Mouse (Mus musculus) natural killer cell, adult 2 months (primary cell): Measurements from ENCODE around the gene Palm.

Experiments used
- DNase-seq, 2 experiments: peaks; one replicate each; pipeline ENCODE4 v3.0.0; 2022; ENCODE audit warnings: low spot score in 2 of 2

The Palm gene

DNA sequence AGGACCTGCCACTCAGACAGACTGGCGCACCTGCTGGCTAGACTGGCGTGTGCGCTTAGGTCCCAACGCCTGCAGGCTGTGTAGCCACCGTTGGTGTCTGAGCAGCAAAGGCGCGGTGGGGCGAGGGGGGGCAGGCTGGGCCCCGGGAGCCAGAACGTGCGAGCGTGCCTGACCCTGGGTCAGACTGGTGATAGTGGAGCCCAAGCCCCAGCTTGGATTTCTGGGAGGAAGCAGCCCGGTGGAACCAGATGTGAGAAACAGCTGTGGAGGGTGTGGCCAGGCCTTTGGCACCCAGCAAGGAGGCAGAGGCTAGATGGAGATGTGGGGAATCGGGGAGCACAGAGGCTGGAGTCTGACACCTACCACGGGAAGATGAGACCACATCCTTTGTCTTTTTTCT is 4.0 kb downstream of the Palm start:
- DNase-seq = no peak

DNA sequence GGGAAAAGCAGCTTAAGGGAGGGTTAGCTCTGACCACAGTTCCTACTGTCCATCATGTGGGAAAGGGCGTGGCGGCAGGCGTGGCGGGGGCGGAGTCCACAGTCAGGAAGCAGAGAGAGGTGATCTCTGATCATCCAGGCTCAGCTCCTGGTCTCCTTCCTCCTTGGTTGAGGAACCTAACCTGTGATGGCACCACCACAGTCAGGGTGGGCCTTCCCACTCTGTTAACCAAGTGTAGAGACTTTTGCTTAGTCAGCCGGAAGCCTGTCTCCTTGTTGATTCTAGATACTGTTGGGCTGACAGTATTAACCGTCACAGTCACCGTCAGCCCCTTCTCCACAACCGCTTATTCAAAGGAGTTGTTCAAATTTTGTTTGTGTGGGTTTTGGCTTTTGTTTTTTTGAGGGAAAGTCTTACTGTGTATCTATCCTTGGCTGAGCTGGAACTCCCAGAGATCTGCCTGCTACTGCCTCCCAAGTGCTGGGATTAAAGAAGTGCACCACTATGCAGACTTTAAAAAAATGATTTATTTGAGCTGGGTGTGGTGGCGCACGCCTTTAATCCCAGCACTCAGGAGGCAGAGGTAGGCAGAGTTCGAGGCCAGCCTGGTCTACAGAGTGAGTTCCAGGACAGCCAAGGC is 5.0 kb downstream of the Palm start:
- peak in 1 of 2 experiments; percentile 27 for DNase-seq

DNA sequence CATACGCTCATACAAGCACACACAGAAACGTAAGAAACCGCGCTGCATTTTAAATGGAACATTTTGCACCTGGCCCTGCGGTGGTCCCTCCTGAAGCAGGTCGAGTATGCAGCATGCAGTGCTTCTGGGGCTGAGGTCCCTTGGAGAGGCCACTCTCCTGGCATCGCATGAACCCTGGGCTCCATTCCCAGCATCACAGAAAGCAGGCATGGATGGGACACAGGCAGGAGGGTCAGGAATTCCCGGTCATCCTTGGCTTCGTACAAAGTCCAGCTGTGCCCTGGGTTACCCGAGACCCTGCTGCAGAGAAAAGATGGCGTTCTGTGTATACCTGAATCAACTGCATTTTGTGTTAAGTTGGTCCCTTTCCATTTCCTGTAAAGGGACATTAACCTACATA is 7.1 kb downstream of the Palm start:
- no peak for DNase-seq

GRCm38 (mm10) chr10:79801837-79802236 is 8.5 kb downstream of the Palm start:
- no peak for DNase-seq

GRCm38 (mm10) chr10:79802331-79802971 is 9.1 kb downstream of the Palm start:
- DNase-seq = no peak

- DNase-seq = no peak
These were observed 10.4 kb downstream of the Palm start for GRCm38 (mm10) chr10:79803716-79804323.

- DNase-seq = no peak
These were observed 12.3 kb downstream of the Palm start for GRCm38 (mm10) chr10:79805636-79806035.

DNA sequence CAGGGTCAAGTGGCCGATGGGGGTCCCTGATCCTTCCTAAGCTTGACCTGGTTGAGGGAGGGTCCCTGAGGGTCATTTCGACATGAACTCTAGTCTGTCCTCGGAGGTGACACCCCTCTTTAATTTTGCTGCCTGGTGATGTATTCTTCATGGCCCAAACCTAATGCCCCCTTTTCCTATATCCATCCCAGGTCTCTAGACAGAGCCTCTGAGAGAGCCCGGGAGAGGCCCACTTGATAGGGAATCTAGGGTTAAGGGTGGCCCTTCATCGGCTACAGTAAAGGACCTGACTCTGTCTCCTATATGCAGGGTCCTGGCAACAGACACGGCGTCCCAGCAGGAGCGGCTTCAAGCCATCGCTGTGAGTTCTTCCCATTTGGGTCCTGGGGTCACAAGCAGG is 13.0 kb downstream of the Palm start:
- no peak for DNase-seq

GRCm38 (mm10) chr10:79806972-79807371 is 13.6 kb downstream of the Palm start:
- DNase-seq = no peak

GRCm38 (mm10) chr10:79807826-79808225 is 14.5 kb downstream of the Palm start:
- no peak for DNase-seq

DNA sequence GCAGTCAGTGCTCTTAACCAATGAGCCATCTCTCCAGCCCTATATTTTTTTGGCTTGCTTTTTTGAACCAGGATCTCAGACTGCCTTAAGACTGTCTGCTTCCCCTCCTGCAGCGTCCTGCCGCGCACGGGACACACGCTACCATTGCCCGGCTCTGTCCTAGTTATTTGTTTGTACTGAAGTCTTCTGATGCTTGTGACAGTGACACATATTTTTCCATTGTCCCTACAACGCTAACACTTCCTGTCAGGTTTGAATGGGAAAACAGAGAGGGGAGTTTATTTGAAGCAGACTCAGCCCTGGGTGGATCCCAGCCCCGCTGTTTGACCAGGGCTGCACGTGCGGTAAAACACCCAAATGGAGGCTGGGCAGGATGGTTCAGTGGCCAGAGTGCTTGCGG is 15.4 kb downstream of the Palm start:
- no peak for DNase-seq

DNA sequence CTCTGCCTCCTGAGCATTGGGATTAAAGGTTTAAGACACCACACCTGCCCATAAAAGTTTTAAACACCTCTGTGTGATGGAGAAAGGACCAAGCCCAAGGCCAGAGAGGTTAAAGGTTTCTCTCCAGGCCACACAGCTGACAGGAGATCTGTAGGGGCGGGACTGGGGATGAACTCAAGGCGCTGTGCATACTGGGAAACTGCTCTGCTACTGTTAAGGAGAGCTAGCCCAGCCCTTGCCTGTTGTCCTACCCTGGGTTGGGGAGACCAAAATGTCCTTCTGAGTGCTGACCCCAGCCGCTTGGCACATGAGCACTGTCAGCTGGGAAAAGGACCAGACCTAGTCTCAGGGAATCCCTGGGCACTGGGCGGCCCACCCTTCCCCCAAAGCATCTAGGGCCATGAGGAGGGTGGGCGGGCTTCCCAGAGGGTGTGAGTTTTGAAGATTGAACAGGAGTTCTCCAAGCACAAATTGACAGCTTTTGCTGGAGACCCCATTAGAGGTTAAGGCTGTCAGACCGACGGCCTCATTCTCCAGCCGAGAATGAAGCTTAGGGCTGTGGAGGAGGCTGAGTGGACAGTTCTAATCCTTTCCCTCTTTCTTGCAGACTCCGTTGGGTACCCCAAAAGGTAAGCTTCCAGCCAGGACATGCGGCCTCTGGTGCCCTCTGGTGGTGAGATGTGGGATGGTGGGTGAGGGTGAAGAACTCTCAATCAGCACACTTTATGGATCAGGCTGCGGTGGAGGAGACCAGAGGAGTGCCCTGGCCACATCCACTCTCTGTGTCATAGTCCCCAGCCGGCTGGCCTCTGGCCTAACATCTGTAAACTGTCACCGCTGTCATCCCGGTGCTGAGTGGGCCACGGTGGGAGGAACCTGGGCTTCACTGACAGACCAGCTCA is 18.6 kb downstream of the Palm start:
- peak; percentile 75 to 80 for DNase-seq

GRCm38 (mm10) chr10:79814271-79814842 is 21.0 kb downstream of the Palm start:
- no peak for DNase-seq

DNA sequence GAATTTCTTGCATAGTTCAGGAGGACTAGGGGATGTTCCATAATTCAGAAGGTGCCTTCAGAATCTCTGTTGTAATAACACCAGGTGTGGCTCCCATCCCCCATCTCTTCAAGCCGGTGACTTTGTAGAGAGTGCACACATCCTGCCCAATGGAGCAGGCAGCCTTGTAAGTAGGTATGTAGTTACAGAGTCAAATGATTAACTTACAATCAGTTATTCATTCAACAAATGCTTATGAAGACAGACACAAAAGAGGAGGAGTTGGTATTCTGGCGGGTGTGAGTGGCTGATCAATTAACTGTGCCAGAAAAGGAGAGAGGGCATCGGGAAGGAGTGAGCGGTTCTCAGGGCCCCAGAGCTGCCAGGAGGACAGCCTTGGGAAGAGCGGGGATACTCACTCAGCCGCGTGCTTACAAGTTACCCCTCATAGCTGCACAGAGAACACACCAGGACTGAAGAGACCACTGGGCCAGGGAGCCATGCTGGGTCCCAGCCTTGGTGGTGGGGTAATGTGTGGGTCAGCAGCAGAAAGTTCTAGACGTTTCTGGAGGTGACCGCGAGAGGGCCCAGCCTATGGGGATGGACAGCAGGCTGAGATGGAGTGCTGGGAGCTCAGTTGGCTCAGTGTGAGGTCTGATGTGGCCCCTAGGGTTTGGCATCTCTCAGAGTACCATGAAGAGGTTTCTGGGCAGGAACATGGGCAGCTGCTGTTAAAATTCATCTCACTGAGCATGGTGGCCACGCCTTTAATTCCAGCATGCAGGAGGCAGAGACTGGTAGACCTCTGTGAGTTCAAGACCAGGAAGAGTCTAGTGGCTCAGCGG is 22.5 kb downstream of the Palm start:
- no peak for DNase-seq

- no peak for DNase-seq
These were observed 23.7 kb downstream of the Palm start for GRCm38 (mm10) chr10:79817111-79817510.

DNA sequence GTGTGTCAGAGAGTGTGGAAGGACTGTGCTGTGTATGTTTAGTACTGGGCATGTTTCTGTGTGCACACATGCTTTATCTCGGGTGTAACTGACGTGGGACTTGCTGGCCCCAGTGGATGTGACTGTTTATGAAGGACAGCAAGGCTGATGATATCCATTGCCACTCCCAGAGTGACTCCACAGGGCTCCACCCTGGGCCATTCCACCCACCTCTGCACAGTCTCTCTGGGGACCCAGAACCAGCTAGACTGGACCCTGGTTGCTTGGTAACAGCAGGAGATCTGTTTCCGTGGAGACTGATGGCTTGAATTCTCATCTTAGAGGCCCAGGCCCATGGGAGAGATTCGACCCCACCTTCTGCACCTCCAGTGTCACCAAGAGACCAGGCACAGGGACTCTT is 24.9 kb downstream of the Palm start:
- no peak for DNase-seq

DNA sequence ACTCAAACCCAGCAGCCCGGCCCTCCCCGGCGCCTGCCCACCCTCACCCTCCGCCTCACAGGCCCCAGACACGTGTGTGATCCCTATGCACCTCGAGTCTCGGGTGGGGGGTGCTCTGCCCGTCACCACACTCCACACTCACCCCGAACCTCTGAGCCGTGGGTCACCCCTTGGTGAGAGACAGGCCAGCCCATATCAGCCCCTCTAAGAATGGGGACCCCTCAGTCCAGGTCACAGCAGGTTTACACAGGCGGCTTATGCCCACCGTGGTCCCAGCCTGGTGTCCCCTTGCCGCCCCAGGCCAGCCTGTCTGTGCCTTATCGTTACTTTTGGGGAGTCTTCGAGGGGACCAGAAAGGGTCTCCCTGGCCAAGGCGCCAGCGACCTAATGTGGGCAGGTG is 26.2 kb downstream of the Palm start:
- DNase-seq = no peak

- no peak for DNase-seq
These were observed 26.9 kb downstream of the Palm start for GRCm38 (mm10) chr10:79820277-79820676.

- no peak for DNase-seq
These were observed 27.4 kb downstream of the Palm start, which contains the start of gene Misp for GRCm38 (mm10) chr10:79820782-79821181. Gene Misp, plus strand, starts transcription at chr10:79820989.

DNA sequence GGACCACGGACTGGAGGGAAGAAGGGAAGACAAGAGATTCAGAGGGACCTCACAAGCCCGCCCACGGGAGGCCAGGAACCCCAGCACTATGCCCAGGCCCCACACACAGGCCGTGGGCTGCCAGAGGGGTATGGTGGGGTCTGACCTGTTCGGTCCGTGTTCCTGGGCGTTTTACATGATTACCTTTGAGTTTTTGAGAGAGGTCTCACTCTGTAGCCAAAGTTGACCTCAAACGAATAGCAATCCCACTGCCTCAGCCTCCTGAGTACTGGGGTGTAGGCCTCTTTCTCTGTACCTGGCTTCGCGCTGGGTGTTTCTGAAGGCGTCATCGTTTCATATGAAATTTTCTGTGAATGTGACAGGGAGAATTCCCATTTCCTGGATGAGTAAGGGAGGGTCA is 28.4 kb downstream of the Palm start:
- DNase-seq = no peak

DNA sequence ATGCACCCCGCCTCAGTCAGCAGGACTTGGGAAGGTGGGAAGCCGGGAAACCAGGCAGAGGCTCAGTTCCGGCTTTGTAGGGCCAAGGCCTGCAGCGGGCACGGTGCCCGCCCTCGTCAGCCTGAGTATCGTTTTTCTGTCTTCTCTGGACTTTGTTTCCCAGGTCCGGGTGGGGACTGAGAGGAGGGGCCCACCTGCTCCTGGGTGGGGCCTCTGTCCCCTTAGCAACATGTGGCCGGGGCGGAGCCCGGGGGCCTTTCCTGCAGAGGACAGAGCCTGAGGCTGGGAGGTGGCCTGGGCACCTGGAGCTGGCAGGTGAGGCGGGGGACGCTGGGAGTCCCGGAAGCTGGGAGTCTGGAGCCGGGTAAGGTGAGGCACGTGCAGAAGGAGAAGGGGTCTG is 29.0 kb downstream of the Palm start:
- no peak for DNase-seq
